Mouse (Mus musculus): ENCODE measurements at regions not wholly inside any gene's neighbourhood (a gene's known extent, or its start where the extent isn't known, plus 50 kb on each side); places are given as distances from the start of the nearest gene placed in this dataset.

- no peaks in the 10 kb centered on the region for H3K9me3 ChIP-seq (replicated peaks; ENCODE audit: control insufficient read depth, low read length)
- no peak overlapping the region for H3K4me2 ChIP-seq (ENCODE audit: low read depth, low read length)
- no peaks in the 10 kb centered on the region for H3K36me3 ChIP-seq (ENCODE audit: control insufficient read depth, insufficient read depth)
- no peak overlapping the region for H3K27ac ChIP-seq (ENCODE audit: low read length)
- no peak overlapping the region for H3K9ac ChIP-seq (ENCODE audit: low read depth, low read length)
- no peak overlapping the region for H3K4me3 ChIP-seq (ENCODE audit: low read depth, low read length)
- no peaks in the 10 kb centered on the region for H3K4me1 ChIP-seq (ENCODE audit: control insufficient read depth, low read depth, low read length)
- no peak for ATAC-seq (ENCODE audit: low read depth)
- H3K27me3 ChIP-seq (ENCODE audit: control insufficient read depth, insufficient read depth, low read depth, low read length): no peaks in the 10 kb centered on the region
- 81% methylated on average over 3 of the region's 3 CpGs for WGBS (ENCODE audit: insufficient replicate concordance)
These were observed 102.6 kb upstream of the Zfp618 start for GRCm38 (mm10) chr4:62862756-62863155.

GRCm38 (mm10) chr4:62870391-62870983 lies 94.9 kb upstream of the Zfp618 start:
- Histone ChIP-seq H3K9me3 (replicated peaks; ENCODE audit: control insufficient read depth, low read length) (no peaks in the 10 kb centered on the region), H3K36me3 (ENCODE audit: control insufficient read depth, insufficient read depth) (no peaks in the 10 kb centered on the region), H3K4me3 (ENCODE audit: low read depth, low read length) (no peak overlapping the region), H3K9ac (ENCODE audit: low read depth, low read length) (no peak overlapping the region), H3K4me1 (ENCODE audit: control insufficient read depth, low read depth, low read length) (no peaks in the 10 kb centered on the region), H3K27ac (ENCODE audit: low read length) (no peak overlapping the region), H3K27me3 (ENCODE audit: control insufficient read depth, insufficient read depth, low read depth, low read length) (no peaks in the 10 kb centered on the region), H3K4me2 (ENCODE audit: low read depth, low read length) (no peak overlapping the region)
- ATAC-seq (ENCODE audit: low read depth): no peak
- WGBS (ENCODE audit: insufficient replicate concordance): 57% methylated on average over 14 of the region's 14 CpGs

GRCm38 (mm10) chr4:62872562-62872961 lies 92.8 kb upstream of the Zfp618 start:
- Histone ChIP-seq H3K4me2 (ENCODE audit: low read depth, low read length) (no peak overlapping the region), H3K36me3 (ENCODE audit: control insufficient read depth, insufficient read depth) (no peaks in the 10 kb centered on the region), H3K27ac (ENCODE audit: low read length) (no peak overlapping the region), H3K4me3 (ENCODE audit: low read depth, low read length) (no peak overlapping the region), H3K9ac (ENCODE audit: low read depth, low read length) (no peak overlapping the region), H3K9me3 (replicated peaks; ENCODE audit: control insufficient read depth, low read length) (no peaks in the 10 kb centered on the region), H3K27me3 (ENCODE audit: control insufficient read depth, insufficient read depth, low read depth, low read length) (no peaks in the 10 kb centered on the region), H3K4me1 (ENCODE audit: control insufficient read depth, low read depth, low read length) (no peaks in the 10 kb centered on the region)
- WGBS (ENCODE audit: insufficient replicate concordance): 60% methylated on average over 10 of the region's 10 CpGs
- ATAC-seq (ENCODE audit: low read depth): no peak

GRCm38 (mm10) chr4:62873986-62874385 lies 91.4 kb upstream of the Zfp618 start:
- H3K9me3 ChIP-seq (replicated peaks; ENCODE audit: control insufficient read depth, low read length): no peaks in the 10 kb centered on the region
- no peak overlapping the region for H3K4me2 ChIP-seq (ENCODE audit: low read depth, low read length)
- 68% methylated on average over 12 of the region's 12 CpGs for WGBS (ENCODE audit: insufficient replicate concordance)
- no peaks in the 10 kb centered on the region for H3K27me3 ChIP-seq (ENCODE audit: control insufficient read depth, insufficient read depth, low read depth, low read length)
- no peak overlapping the region for H3K27ac ChIP-seq (ENCODE audit: low read length)
- no peaks in the 10 kb centered on the region for H3K4me1 ChIP-seq (ENCODE audit: control insufficient read depth, low read depth, low read length)
- H3K36me3 ChIP-seq (ENCODE audit: control insufficient read depth, insufficient read depth): no peaks in the 10 kb centered on the region
- no peak overlapping the region for H3K9ac ChIP-seq (ENCODE audit: low read depth, low read length)
- no peak for ATAC-seq (ENCODE audit: low read depth)
- H3K4me3 ChIP-seq (ENCODE audit: low read depth, low read length): no peak overlapping the region

GRCm38 (mm10) chr4:62878063-62878462 lies 87.3 kb upstream of the Zfp618 start:
- no peaks in the 10 kb centered on the region for H3K27me3 ChIP-seq (ENCODE audit: control insufficient read depth, insufficient read depth, low read depth, low read length)
- H3K27ac ChIP-seq (ENCODE audit: low read length): no peak overlapping the region
- no peaks in the 10 kb centered on the region for H3K9me3 ChIP-seq (replicated peaks; ENCODE audit: control insufficient read depth, low read length)
- no peak overlapping the region for H3K4me3 ChIP-seq (ENCODE audit: low read depth, low read length)
- no peaks in the 10 kb centered on the region for H3K36me3 ChIP-seq (ENCODE audit: control insufficient read depth, insufficient read depth)
- ATAC-seq (ENCODE audit: low read depth): no peak
- no peaks in the 10 kb centered on the region for H3K4me1 ChIP-seq (ENCODE audit: control insufficient read depth, low read depth, low read length)
- H3K9ac ChIP-seq (ENCODE audit: low read depth, low read length): no peak overlapping the region
- no peak overlapping the region for H3K4me2 ChIP-seq (ENCODE audit: low read depth, low read length)
- 67% methylated on average over 7 of the region's 7 CpGs for WGBS (ENCODE audit: insufficient replicate concordance)

- Histone ChIP-seq H3K36me3 (ENCODE audit: control insufficient read depth, insufficient read depth) (no peaks in the 10 kb centered on the region), H3K27me3 (ENCODE audit: control insufficient read depth, insufficient read depth, low read depth, low read length) (no peaks in the 10 kb centered on the region), H3K27ac (ENCODE audit: low read length) (no peak overlapping the region), H3K9me3 (replicated peaks; ENCODE audit: control insufficient read depth, low read length) (no peaks in the 10 kb centered on the region), H3K4me1 (ENCODE audit: control insufficient read depth, low read depth, low read length) (no peaks in the 10 kb centered on the region), H3K9ac (ENCODE audit: low read depth, low read length) (no peak overlapping the region), H3K4me2 (ENCODE audit: low read depth, low read length) (no peak overlapping the region), H3K4me3 (ENCODE audit: low read depth, low read length) (no peak overlapping the region)
- no peak for ATAC-seq (ENCODE audit: low read depth)
- 62% methylated on average over 3 of the region's 3 CpGs for WGBS (ENCODE audit: insufficient replicate concordance)
These were observed 86.4 kb upstream of the Zfp618 start for GRCm38 (mm10) chr4:62878927-62879326.

GRCm38 (mm10) chr4:62881824-62882223 lies 83.5 kb upstream of the Zfp618 start:
- no peak overlapping the region for H3K27ac ChIP-seq (ENCODE audit: low read length)
- no peak overlapping the region for H3K4me2 ChIP-seq (ENCODE audit: low read depth, low read length)
- 63% methylated on average over 10 of the region's 11 CpGs for WGBS (ENCODE audit: insufficient replicate concordance)
- H3K4me3 ChIP-seq (ENCODE audit: low read depth, low read length): no peak overlapping the region
- ATAC-seq (ENCODE audit: low read depth): no peak
- no peaks in the 10 kb centered on the region for H3K36me3 ChIP-seq (ENCODE audit: control insufficient read depth, insufficient read depth)
- no peak overlapping the region for H3K9ac ChIP-seq (ENCODE audit: low read depth, low read length)
- H3K27me3 ChIP-seq (ENCODE audit: control insufficient read depth, insufficient read depth, low read depth, low read length): no peaks in the 10 kb centered on the region
- no peaks in the 10 kb centered on the region for H3K4me1 ChIP-seq (ENCODE audit: control insufficient read depth, low read depth, low read length)
- no peaks in the 10 kb centered on the region for H3K9me3 ChIP-seq (replicated peaks; ENCODE audit: control insufficient read depth, low read length)

- no peaks in the 10 kb centered on the region for H3K9me3 ChIP-seq (replicated peaks; ENCODE audit: control insufficient read depth, low read length)
- no peak overlapping the region for H3K4me3 ChIP-seq (ENCODE audit: low read depth, low read length)
- H3K9ac ChIP-seq (ENCODE audit: low read depth, low read length): no peak overlapping the region
- H3K27ac ChIP-seq (ENCODE audit: low read length): no peak overlapping the region
- H3K36me3 ChIP-seq (ENCODE audit: control insufficient read depth, insufficient read depth): no peaks in the 10 kb centered on the region
- WGBS (ENCODE audit: insufficient replicate concordance): 75% methylated on average over 8 of the region's 8 CpGs
- no peak overlapping the region for H3K4me2 ChIP-seq (ENCODE audit: low read depth, low read length)
- no peaks in the 10 kb centered on the region for H3K27me3 ChIP-seq (ENCODE audit: control insufficient read depth, insufficient read depth, low read depth, low read length)
- ATAC-seq (ENCODE audit: low read depth): no peak
- H3K4me1 ChIP-seq (ENCODE audit: control insufficient read depth, low read depth, low read length): no peaks in the 10 kb centered on the region
These were observed 83.1 kb upstream of the Zfp618 start for GRCm38 (mm10) chr4:62882276-62882675.

- H3K27ac ChIP-seq (ENCODE audit: low read length): no peak overlapping the region
These were observed 76.6 kb upstream of the Zfp618 start for GRCm38 (mm10) chr4:62888736-62889135.

More at GRCm38 (mm10) chr4:62888736-62889135, 76.6 kb upstream of the Zfp618 start:
- Histone ChIP-seq H3K4me1 (ENCODE audit: control insufficient read depth, low read depth, low read length) (no peaks in the 10 kb centered on the region; the same call in 1 of the 2 replicates), H3K4me3 (ENCODE audit: low read depth, low read length) (no peak overlapping the region), H3K36me3 (ENCODE audit: control insufficient read depth, insufficient read depth) (no peaks in the 10 kb centered on the region), H3K9ac (ENCODE audit: low read depth, low read length) (no peak overlapping the region), H3K4me2 (ENCODE audit: low read depth, low read length) (no peak overlapping the region), H3K27me3 (ENCODE audit: control insufficient read depth, insufficient read depth, low read depth, low read length) (no peaks in the 10 kb centered on the region), H3K9me3 (replicated peaks; ENCODE audit: control insufficient read depth, low read length) (no peaks in the 10 kb centered on the region)
- ATAC-seq (ENCODE audit: low read depth): no peak
- 66% methylated on average over 7 of the region's 7 CpGs for WGBS (ENCODE audit: insufficient replicate concordance)
